Mouse (Mus musculus) neural tube, embryonic 12.5 days (tissue): ENCODE data around the gene Krt34. TPM values are rescaled to one million over a fixed set of nuclear protein-coding genes. Genes with fewer than 3 reads are reported as not detected.

Source experiments
- ATAC-seq: fragments of 200-750 bp; cut with Nextera tagmentation; 2 replicates; pipeline ENCODE4 v1.8.0; 2017; ENCODE audit warnings: low read depth, mild to moderate bottlenecking, moderate TSS enrichment, moderate library complexity; ENCODE audit not compliant: low FRiP score
- H3K27ac ChIP-seq: fragments of 300-500 bp; sonication (generic); 2 replicates; pipeline ENCODE4 v1.5.1; 2016
- H3K27me3 ChIP-seq: fragments of 300-500 bp; sonication (generic); replicated peaks from 2 replicates; pipeline ENCODE4 v1.6.1; 2016; ENCODE audit warnings: mild to moderate bottlenecking
- H3K36me3 ChIP-seq: fragments of 300-500 bp; sonication (generic); 2 replicates; pipeline ENCODE4 v1.6.1; 2016; ENCODE audit warnings: mild to moderate bottlenecking
- H3K4me1 ChIP-seq: fragments of 300-500 bp; sonication (generic); 2 replicates; pipeline ENCODE4 v1.6.1; 2016
- H3K4me2 ChIP-seq: fragments of 300-500 bp; sonication (generic); replicated peaks from 2 replicates; pipeline ENCODE4 v1.6.1; 2016; ENCODE audit warnings: mild to moderate bottlenecking
- H3K4me3 ChIP-seq: fragments of 300-500 bp; sonication (generic); 2 replicates; pipeline ENCODE4 v1.5.1; 2016
- H3K9ac ChIP-seq: fragments of 300-500 bp; sonication (generic); 2 replicates; pipeline ENCODE4 v1.6.1; 2016; ENCODE audit warnings: mild to moderate bottlenecking
- H3K9me3 ChIP-seq: fragments of 300-500 bp; sonication (generic); 2 replicates; pipeline ENCODE4 v1.6.1; 2016; ENCODE audit warnings: mild to moderate bottlenecking
- WGBS: fragments of 180-500 bp; shearing (Covaris S2); methylation state at CpG from one replicate; pipeline ENCODE4 v1.1.7; 2016; 5-methylcytosine and 5-hydroxymethylcytosine counted together
- polyA plus RNA-seq: library from polyadenylated mRNA; unstranded; fragments of >200 nt; fragmentation: Nextera tagmentation; extraction: Ambion mirVana; gene quantifications from 2 replicates; pipeline ENCODE4 v1.2.1, GENCODE M21; 2016

Gene Krt34
- polyA plus RNA-seq, 1 experiment from 2014 or later, result not detected

- 69% methylated on average over 3 of the region's 3 CpGs for WGBS
- H3K9me3 ChIP-seq, result no peaks in the 10 kb centered on the region
Measured at GRCm38 (mm10) chr11:99990571-99990970, 50.8 kb downstream of the Krt34 start.

GRCm38 (mm10) chr11:99989881-99990405, 51.4 kb downstream of the Krt34 start:
- no peaks in the 10 kb centered on the region for H3K36me3 ChIP-seq
- no peaks in the 10 kb centered on the region for H3K9me3 ChIP-seq
- no peak overlapping the region for H3K27ac ChIP-seq
- no peak overlapping the region for H3K4me3 ChIP-seq
- no peak overlapping the region for H3K4me2 ChIP-seq
- 0 out of 2 replicates have a peak, but pooled peaks cover 4% of the 10 kb centered on the region for H3K4me1 ChIP-seq
- WGBS, result 86% methylated on average over 6 of the region's 6 CpGs
- peaks cover 9% of the 10 kb centered on the region; the same call in 1 of the 2 replicates for H3K27me3 ChIP-seq
- H3K9ac ChIP-seq, result no peak overlapping the region
- no peak for ATAC-seq

More at GRCm38 (mm10) chr11:99990571-99990970, 50.8 kb downstream of the Krt34 start:
- Histone ChIP-seq H3K36me3 (no peaks in the 10 kb centered on the region), H3K4me2 (no peak overlapping the region), H3K27ac (no peak overlapping the region), H3K9ac (no peak overlapping the region), H3K4me3 (no peak overlapping the region), H3K27me3 (peaks cover 9% of the 10 kb centered on the region; the same call in 1 of the 2 replicates), H3K4me1 (0 out of 2 replicates have a peak, but pooled peaks cover 4% of the 10 kb centered on the region)
- ATAC-seq, result no peak

GRCm38 (mm10) chr11:99988530-99988929, 52.8 kb downstream of the Krt34 start:
- H3K4me3 ChIP-seq, result no peak overlapping the region
- H3K4me2 ChIP-seq, result no peak overlapping the region
- 0 out of 2 replicates have a peak, but pooled peaks cover under 1% of the 10 kb centered on the region for H3K4me1 ChIP-seq
- whole genome bisulfite sequencing, result 97% methylated on average over 3 of the region's 3 CpGs
- H3K27ac ChIP-seq, result no peak overlapping the region
- no peaks in the 10 kb centered on the region for H3K36me3 ChIP-seq
- ATAC-seq, result no peak
- H3K9me3 ChIP-seq, result no peaks in the 10 kb centered on the region
- H3K9ac ChIP-seq, result no peak overlapping the region
- peaks cover 6% of the 10 kb centered on the region; the same call in 1 of the 2 replicates for H3K27me3 ChIP-seq

Other genes with a start within 250 kb of the Krt34 start
- gene Gm11596, start 248.1 kb downstream of the Krt34 start, polyA plus RNA-seq, result not detected in 2 replicates
- not detected in 2 replicates for gene Gm11569, start 242.6 kb downstream of the Krt34 start, polyA plus RNA-seq
- gene Gm11554, start 237.1 kb downstream of the Krt34 start, polyA plus RNA-seq, result not detected in 2 replicates
- not detected in 2 replicates for gene Krtap4-13, start 231.7 kb downstream of the Krt34 start, polyA plus RNA-seq
- not detected in 2 replicates for gene Gm11564, start 225.9 kb downstream of the Krt34 start, polyA plus RNA-seq
- not detected in 2 replicates for gene 2300003K06Rik, start 203.5 kb downstream of the Krt34 start, polyA plus RNA-seq
- not detected in 2 replicates for gene Krtap4-16, start 189.9 kb downstream of the Krt34 start, polyA plus RNA-seq
- not detected in 2 replicates for gene Gm11568, start 183.6 kb downstream of the Krt34 start, polyA plus RNA-seq
- gene Gm11559, start 177.1 kb downstream of the Krt34 start, polyA plus RNA-seq, result not detected in 2 replicates
- gene Krtap9-1, start 168.2 kb downstream of the Krt34 start, polyA plus RNA-seq, result not detected in 2 replicates
- not detected in 2 replicates for gene Gm11567, start 162.4 kb downstream of the Krt34 start, polyA plus RNA-seq
- gene Krtap31-1, start 133.6 kb downstream of the Krt34 start, polyA plus RNA-seq, result not detected in 2 replicates
- gene Gm11565, start 126.8 kb downstream of the Krt34 start, polyA plus RNA-seq, result not detected in 2 replicates
- not detected in 2 replicates for gene Krtap31-2, start 105.3 kb downstream of the Krt34 start, polyA plus RNA-seq
- not detected in 2 replicates for gene Krtap9-5, start 93.1 kb downstream of the Krt34 start, polyA plus RNA-seq
- gene Krtap29-1, start 62.5 kb downstream of the Krt34 start, polyA plus RNA-seq, result not detected in 2 replicates
- 0.14 TPM in 1 of 2 replicates, not detected in the other for gene Krtap16-1, start 55.0 kb downstream of the Krt34 start, polyA plus RNA-seq
- 0.37 TPM in 1 of 2 replicates, not detected in the other for gene Krtap17-1, start 47.6 kb downstream of the Krt34 start, polyA plus RNA-seq
- not detected in 2 replicates for gene Krt33a, start 25.3 kb downstream of the Krt34 start, polyA plus RNA-seq
- gene Krt33b, start 11.7 kb downstream of the Krt34 start, polyA plus RNA-seq, result not detected in 2 replicates
- gene Krt31, start 9.0 kb upstream of the Krt34 start, polyA plus RNA-seq, result not detected in 2 replicates
- not detected in 2 replicates for gene Krt32, start 46.7 kb upstream of the Krt34 start, polyA plus RNA-seq
- gene Krt35, start 54.7 kb upstream of the Krt34 start, polyA plus RNA-seq, result not detected in 2 replicates
- not detected in 2 replicates for gene Krt36, start 64.1 kb upstream of the Krt34 start, polyA plus RNA-seq
- gene Krt13, start 80.0 kb upstream of the Krt34 start, polyA plus RNA-seq, result 0.23 and 0.52 TPM in 2 replicates
- gene Krt15, start 94.4 kb upstream of the Krt34 start, polyA plus RNA-seq, result 8.0 and 8.5 TPM in 2 replicates
- gene Krt19, start 107.1 kb upstream of the Krt34 start, polyA plus RNA-seq, result 3.4 and 3.7 TPM in 2 replicates
- gene Krt9, start 151.7 kb upstream of the Krt34 start, polyA plus RNA-seq, result 0.11 TPM in 1 of 2 replicates, not detected in the other
- 10.5 and 11.6 TPM in 2 replicates for gene Krt14, start 166.0 kb upstream of the Krt34 start, polyA plus RNA-seq
- not detected in 2 replicates for gene Krt16, start 207.3 kb upstream of the Krt34 start, polyA plus RNA-seq
- 2.7 TPM in 2 replicates for gene Krt17, start 219.5 kb upstream of the Krt34 start, polyA plus RNA-seq
- gene Krt42, start 228.3 kb upstream of the Krt34 start, polyA plus RNA-seq, result not detected in 2 replicates